Mouse (Mus musculus): ENCODE measurements around the gene Prl8a8.

Gene Prl8a8

DNA sequence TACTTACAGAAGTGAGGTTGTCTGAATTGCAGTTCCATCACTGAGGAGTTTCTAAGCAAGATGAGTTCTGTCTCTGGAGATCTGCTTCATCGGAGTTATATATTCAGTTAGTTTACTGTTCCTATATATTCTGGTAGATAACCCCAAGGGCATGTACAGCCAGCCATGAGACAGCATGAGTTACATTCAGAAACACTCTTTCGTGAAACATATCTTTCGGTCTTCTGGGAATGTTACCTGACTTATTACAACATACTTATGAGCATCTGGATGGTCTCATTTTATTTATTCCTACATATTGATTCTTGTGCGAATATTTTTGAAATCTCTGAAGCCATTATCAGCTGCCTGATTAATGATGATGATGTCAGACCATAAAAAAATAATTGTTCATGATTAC is at the start of gene Prl8a8:
Gene Prl8a8, minus strand, starts transcription at position 101 of the 400 bp plus-strand sequence.
- DNase-seq, result no peak

DNA sequence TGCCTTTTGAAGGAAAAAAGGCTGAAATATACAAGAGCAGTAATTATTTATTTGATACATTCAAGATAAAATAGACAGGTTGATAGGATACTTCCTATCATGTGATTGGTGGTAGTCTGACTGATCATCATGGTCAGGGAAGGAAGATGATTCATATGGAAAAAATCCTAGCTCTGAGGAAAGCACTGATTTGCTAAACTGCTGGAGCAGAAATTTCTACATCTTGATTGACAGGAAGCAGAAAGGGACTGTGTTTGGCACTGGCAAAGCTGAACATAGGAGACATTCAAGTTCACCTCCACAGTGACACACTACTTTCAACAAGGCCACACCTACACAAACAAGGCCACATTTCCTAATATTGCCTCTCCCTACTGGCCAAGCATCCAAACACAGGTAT is 40.3 kb upstream of the Prl8a8 start:
- DNase-seq, result no peak

DNA sequence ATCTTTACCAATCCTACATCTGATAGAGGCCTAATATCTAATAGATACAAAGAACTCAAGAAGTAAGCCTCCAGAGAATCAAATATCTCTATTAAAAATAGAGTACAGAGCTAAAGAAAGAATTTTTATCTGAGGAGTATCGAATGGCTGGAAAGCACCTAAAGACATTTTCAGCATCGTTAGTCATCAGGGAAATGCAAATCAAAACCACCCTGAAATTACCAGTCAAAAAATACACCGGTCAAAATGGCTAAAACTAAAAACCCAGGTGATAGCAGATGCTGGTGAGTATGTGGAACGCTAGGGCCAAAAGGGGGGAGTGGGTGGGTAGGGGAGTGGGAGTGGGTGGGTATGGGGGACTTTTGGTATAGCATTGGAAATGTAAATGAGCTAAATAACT is 10.1 kb upstream of the Prl8a8 start:
- no peak for DNase-seq

DNA sequence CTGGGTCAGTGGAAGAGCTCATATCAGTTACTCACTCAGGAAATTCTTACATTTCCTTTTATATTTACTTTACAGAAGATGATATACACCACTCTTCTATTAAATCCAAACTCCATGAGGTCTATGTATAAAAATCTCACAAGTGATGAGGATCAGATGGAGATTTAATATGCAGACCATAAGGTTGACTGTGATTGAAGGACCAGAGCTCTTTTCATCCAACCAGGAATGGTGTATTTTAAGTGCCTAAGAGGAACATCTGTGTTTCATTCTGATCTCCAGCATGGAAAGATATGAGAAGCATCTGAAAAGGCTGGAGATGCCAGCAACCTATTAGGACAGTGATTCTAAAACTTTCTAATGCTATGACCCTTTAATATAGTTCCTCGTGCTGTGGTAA is 5.4 kb downstream of the Prl8a8 start:
- no peak for DNase-seq

All from layer of hippocampus, adult 9-11 months (tissue).